Mouse (Mus musculus) olfactory bulb, adult 2 months (tissue): Measurements from ENCODE around the gene 4930550C14Rik.

Source experiments
- CTCF ChIP-seq: fragments of 200-500 bp; IDR thresholded peaks from 2 replicates; pipeline ENCODE4 v1.5.1; 2012; ENCODE audit warnings: low read depth, mild to moderate bottlenecking, low read length, moderate library complexity; ENCODE audit not compliant: insufficient read depth
- POLR2A ChIP-seq: fragments of 200-500 bp; IDR thresholded peaks from 2 replicates; pipeline ENCODE4 v1.6.1; 2012; ENCODE audit warnings: mild to moderate bottlenecking, low read depth, low read length, moderate library complexity; ENCODE audit not compliant: insufficient read depth

DNA sequence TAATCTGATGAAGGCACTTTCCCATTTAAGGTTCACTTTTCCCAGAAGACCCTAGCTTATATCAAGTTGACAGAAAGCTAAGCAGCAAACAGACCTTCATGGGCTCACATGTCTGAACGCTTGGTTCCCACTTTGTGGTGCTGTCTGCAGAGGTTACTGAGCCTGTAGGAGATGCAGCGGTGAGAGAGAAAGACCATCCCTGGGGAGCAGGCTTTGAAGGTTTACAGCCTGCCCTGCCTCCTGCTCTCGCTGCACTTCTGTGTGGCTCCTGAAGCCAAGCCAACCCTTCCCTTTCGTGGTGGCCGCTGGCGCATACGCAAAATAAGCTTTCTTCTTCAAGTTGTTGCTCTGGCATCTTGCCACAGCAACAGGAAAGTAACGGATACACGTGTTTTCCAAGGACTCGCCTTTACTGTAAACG is at the start of gene 4930550C14Rik:
- TF ChIP-seq POLR2A (no peak), CTCF (no peak)
